Mouse (Mus musculus) G1E-ER4 (cell line): ENCODE data around the gene Adgra3. TPM values are rescaled to one million over a fixed set of nuclear protein-coding genes. Genes with fewer than 3 reads are reported as not detected.

ENCODE experiments used
- GATA1 ChIP-seq: IDR thresholded peaks from one replicate; pipeline ENCODE4 v1.8.0; 2012; ENCODE audit warnings: low read length, inconsistent platforms
- polyA plus RNA-seq: library from polyadenylated mRNA; stranded (reverse); fragments of >175 nt; gene quantifications from 2 replicates; pipeline ENCODE4 v1.2.3, GENCODE M21; 2012

Adgra3 gene
- polyA plus RNA-seq, 1 experiment = not detected

DNA sequence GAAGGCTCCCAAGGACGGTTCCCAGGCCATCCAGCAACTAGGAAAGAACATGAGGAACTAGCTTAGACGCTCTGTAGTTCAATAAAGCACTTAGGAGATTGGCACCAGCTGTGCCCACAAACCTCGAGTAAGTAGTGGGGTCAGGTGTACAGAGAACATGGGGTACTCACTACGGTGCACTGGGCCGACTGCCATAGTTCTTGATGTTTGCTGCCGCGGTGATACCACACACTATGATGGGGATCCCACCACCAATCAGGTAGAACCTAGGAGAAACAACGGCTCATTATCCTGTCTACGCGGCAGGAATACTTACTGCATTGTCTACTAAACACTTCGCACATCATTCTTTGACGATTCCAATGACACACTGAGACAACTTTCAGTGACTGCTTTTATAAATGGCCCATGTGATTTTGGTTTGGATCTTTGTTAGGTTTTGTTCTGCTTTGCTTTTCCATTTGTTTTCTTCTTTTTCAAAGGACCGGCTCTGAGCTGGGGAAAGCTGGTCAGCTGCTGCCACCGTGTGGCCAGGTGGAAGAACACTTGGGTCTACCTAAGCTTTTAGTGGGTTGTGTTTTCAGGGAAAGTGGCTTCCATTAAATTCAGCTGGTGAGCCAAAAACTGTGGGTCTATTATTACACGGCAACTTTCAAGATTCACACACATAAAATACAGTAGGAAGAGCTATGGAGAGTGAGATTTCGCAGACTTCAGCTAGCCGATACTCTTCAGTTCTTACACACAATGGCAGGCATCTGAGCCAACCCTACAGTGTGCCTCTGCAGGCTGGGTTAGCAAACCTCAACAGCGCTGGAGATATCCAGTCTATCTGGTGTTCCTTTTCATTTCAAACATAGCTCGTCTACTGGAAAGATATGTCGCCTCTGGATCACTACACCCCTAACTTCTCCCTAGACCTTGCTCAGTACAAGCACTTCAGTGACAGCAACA, 97.1 kb downstream of the Adgra3 start:
- no peak for TF ChIP-seq GATA1

DNA sequence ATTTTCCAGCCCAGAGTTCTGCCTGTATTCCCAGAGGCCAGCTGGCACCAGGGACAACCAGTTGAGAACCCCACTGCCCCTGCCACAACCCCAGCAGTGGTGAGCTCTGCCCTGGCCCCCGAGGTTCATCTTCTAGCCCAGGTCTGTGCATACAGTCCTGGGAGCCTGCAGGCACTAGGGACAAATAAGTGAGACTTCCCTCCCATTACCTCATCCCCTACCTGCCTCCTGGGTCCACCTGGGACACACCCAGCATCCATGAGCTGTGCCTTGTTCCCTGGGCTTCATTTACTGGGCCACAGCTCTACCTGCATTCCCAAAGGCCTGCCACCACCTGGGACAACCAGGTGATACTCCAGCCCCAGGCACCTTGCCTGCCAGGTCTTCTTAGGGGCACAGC, 122.5 kb downstream of the Adgra3 start:
- no peak for TF ChIP-seq GATA1

DNA sequence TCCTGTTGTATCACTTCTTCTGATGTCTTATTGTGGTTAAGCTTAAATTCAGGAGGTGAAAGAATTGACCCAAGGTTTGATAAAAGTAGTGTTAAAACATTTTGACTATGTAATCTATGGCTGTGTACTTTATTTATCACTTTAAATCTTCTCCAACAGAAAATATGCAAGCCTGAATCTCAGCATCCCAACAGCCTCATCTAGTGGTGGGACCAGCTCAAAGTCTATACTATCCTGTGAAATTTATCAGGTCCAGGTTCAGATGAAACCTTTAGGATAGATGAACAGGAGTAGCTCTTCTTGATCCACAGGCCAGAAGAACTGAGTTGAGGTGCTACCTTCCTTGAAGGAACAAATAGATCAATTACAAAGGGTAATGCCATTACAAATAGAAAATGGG, 134.1 kb downstream of the Adgra3 start:
- TF ChIP-seq GATA1 = no peak

DNA sequence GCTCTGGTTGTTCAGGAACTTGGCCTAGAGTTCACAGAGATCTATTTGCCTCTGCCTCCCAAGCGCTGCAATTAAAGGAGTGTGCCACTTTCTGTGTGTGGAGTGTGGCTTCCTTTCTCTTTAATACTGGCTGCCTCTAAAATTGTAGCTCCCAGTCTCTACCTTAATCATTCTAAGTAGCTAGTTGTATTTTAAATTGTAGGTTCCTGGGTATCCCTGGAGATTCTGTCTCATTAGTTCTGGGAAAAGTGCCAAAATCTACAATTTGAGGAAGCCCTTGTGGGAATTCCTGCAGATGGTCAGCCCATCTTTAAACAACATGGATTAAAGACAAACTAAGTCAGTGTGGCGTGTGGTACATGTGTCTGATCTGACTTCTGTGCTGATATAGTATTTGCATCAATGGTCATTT, 143.1 kb downstream of the Adgra3 start:
- TF ChIP-seq GATA1 = no peak
